Mouse (Mus musculus) right cerebral cortex, adult 2 months (tissue): ENCODE results near the gene Dnmt3a.

Experiments used
- DNase-seq, 2 experiments: peaks; one replicate each; pipeline ENCODE4 v3.0.0; 2021 to 2022; ENCODE audit warnings: low spot score in 2 of 2

Gene Dnmt3a

DNA sequence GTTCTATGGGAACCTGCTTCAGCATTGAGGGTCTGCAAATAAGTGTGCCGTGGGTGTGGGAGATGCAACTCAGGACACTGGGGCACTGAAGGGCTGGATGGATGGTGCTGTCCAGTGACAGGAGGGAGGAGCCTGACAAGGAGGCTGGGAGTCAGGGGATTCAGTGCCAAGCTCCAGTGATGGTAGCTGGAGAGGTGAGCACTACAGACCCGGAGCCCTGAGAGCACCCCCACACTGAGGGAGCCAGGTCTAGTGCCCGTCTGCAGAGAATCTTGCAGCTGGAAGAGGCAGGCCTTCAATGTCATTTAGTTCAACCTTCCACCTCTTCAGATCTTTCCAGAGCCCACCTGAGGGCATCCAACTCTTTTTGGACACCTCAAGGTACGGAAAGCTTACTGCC, at the start of gene Dnmt3a:
Gene Dnmt3a (plus strand): TSS at position 156 of the 400 bp plus-strand sequence.
- no peak for DNase-seq

DNA sequence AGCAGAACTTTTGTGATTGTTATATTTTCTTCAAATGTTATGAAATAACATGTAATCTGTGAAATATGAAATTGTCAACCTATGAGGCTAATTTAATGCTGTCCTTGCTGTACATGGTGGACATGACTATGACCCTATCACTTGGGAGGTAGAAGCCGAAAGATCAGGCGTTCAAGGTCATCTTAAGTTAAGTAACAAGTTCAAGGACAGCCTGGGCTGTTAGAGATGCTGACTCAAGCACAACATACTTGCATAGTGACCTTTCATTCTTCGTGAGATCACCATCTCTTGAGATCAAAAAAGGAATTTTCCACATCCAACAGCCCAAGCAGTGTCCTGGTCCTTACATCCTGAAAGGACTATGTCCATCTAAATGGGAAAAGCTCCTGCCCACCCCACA, 49.6 kb upstream of the Dnmt3a start:
- DNase-seq: no peak

DNA sequence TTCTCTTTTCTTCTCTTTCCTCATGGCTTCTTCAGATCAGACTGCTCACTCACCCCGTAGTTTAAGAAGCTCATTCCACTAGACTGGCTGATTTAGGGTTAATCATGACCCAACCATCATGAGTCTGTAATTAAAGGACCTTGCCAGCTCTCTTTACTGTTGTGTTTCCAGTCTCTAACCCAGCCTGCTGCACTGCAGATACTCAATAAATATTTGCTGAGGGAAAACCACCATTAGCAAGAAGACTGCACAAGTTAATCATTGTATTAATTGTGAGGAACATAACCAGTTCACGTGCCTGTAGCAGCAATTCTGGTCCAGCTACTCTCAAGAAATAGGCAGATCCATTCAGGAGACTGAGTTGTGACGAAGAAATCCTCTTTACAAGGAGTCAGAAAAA, 47.7 kb upstream of the Dnmt3a start:
- DNase-seq: no peak

DNA sequence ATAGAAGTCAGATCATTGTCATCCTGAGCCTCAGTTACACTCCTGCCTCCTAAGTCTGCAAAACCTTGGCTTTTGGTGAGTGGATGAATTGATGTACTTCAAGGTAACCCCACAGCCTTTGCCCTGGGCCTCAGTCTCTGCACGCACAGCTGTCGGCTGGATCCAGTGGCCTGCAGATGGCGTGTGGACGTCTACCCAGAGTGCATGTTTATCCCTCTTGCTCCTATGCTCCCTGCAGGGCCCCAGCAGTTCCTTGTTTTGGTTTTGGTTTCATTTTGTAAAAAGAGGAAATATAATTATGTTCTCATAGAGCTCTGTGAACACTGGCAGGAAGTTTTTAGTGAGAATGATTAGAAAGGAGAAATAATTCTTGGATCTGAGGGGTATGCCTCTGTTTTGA, 46.4 kb upstream of the Dnmt3a start:
- DNase-seq: no peak

DNA sequence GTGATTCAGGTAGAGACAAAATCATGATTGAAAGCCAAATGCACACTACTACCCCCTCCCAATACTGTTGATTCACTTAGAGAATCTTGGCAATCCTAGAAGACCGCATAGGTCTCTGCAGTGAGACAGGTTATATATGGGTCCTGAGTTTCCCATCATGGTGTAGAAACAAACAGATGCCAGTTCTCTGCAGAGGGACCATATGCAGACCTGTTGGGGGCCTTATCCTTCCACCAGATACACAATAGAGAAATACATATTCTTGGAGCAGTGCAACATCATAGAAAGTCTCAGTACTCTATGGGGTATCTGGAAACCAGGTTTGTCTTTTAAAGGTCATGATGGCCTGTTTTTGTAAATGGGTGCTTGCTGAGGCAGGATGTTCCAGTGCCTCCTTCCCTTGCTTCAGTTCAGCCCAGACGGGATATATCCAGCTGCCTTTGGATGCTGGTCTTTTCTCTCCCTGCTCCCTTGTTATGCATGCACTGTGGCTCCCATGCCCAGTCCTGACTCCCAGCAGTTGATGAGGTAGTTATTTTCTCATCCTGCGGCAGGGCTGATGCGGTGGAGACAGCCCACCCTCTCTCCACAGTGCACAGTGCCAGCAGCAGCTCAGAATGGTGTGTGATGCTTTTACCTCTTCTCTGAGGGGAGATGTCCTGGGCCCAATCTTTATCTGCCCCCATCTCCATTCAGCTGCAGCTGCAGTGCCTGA, 44.8 kb upstream of the Dnmt3a start:
- no peak for DNase-seq

DNA sequence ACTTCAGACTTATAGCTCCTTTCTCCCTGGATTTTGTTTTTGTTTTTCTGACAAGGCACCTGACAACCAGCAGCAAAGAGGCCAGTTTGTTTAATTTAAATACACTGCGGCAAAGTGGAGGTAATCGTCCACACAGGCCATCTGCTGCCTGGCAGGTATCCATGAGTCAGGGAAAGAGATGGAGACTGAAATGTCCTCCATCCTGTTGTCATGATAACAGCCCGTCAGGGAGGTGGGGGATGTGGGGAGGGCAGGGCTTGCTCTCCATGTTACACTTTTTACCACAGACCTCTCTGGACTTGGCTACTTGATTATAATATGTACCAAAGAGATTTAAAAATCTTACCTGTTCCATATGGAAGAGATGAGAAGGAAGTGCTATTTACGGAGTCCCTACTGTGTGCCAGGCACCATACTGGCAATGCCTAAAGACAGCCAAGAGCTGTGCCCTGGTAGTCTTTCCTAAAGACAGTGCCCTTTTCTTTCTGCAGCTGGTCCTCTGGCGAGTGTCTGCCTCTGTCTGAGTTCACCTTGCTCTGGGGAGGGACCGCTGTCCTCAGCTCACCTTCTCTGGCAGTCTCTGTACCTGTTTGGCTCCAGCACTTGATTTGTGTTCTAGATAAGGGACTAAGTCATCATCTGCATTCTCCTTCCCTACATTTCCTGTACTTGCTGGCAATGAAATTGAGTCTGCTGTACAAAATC, 44.1 kb upstream of the Dnmt3a start:
- DNase-seq: no peak

DNA sequence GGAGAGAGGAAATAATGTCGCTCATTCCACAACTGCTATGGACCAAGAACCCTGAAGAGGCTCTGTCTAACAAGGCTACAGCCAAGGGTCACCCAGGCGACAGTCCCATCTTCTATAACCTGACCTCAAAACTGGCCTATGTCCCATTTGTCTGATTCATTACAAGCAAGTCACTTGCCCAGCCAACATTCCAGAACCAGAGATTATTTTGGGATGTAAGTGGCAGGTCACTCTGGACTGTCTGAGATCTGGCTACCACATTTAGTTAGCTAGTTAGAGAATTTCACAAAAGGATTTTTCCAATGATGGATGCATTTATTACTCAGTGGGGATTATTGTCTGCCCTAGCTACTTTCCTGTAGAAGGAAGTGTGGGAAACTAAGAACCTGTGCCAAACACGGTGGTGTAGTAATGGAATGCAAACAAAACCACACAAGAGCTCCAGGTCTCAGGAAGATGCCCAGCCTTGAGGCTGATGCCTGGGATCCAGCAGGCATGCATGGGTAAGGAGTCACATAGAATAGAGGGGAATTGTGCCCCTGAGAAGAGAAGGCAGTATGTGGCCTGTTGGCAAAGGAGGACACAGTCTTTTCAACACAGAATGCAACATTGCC, 41.5 kb upstream of the Dnmt3a start:
- DNase-seq: no peak

DNA sequence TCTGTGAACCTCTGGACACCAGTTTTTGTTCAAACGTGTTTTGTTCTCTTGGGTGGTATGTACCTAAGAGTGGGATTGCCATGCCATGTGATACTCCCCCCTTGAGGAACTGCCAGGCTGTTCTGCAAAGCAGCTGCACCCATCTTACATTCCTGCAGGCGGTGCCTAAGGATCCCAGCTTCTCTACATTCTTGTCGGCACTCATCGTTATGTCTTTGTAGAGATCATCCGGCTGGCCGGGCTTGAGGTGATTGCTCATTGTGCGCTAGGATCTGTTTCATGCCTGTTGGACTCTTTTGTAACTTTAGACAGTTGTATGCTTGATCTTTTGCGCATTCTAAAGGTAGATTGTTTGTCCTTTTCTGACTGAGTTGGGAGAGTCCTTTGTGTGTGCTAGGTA, 38.4 kb upstream of the Dnmt3a start:
- no peak for DNase-seq

DNA sequence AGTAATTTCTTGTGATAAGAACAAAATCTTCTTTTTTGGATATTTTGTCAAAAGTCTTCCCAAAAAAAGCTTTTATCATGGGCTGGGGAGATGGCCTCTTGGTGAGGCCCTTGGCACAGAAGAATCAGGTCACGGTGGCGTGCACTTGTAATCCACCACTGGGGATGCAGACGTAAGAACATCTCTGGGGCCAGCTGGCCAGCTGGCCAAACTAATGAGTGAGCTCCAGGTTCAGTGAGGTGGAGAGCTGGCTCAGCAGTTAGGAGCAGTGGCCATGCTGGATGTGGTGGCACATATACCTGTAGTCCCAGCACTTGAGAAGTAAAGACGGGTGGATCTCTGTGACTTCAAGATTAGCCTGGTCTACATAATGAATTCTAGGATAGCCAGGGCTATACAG, 37.4 kb upstream of the Dnmt3a start:
- DNase-seq: no peak

DNA sequence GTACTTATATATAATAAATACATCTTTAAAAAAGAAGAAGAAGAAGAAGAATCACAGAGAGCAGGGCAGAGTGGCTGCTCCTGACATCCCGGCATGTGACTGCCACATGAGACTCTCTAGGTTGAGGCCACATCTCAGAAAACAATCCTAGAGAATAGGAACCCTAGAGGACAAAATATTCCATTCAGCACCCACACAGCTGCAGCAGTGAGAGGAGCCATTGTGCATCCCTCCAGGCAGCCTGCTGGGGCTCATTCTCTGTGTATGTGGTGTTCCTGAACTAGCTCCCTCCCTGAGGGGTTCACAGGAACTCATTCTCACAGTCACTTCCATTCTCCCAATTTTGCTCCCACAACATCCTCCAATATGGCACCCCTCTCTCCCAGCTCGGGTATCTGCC, 35.3 kb upstream of the Dnmt3a start:
- no peak for DNase-seq

DNA sequence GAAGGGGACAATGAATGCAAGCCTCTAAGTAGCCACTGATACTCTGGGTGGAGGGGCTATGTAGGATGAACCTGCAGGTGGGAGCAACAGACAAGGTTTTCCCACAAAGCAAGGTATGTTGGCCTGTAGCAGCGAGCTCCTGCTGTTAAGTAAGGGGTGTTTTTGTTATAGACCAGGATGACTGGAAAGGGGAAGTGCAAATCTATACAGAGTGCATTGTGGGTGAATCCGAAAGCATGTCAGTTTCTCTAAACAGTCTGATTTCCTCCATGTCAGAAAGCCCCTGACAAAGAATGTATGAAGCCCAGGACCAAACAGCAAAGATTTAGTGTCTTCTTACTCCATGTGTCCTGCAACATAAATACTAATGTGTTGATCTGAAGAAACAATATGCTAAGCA, 34.7 kb upstream of the Dnmt3a start:
- DNase-seq: no peak

DNA sequence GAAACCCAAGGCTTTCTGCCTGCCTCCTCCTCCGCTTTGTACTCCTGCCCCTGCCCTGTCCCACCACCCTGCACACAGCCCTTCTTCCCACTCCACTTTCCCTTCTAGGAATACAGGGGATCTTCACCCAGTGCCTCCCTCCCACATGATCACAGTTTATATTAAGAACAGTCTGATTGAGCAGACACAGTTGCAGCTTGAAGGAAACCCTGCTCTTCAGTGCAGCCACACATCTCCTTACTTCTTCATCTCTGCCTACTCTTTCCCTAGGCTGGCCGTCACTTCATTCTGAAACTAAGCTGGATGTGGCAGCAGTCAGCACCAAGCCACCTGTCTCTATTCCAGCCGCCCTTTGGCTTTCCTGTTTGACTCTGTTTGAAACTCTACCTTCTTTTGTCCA, 32.2 kb upstream of the Dnmt3a start:
- DNase-seq: peak in 1 of 2 experiments; percentile 65

DNA sequence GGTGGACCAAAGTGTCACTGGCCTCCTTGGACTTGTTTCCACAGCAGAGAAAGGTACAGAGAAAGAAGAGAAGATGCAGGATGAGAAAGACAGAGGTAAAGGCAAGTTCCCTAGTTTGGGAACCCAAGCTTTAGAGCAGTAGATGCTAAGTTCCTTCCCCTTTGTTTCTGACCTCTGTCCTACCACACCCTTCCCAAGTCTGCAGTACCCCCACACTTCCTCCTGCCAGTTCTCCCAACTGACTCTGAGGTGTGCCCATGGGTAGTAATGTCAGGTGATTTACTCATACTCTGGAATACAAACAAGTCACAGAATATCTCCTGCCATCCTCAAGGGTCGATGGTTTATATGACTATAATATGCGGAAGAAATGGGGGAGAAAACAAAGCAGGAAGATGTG, 29.8 kb upstream of the Dnmt3a start:
- no peak for DNase-seq

DNA sequence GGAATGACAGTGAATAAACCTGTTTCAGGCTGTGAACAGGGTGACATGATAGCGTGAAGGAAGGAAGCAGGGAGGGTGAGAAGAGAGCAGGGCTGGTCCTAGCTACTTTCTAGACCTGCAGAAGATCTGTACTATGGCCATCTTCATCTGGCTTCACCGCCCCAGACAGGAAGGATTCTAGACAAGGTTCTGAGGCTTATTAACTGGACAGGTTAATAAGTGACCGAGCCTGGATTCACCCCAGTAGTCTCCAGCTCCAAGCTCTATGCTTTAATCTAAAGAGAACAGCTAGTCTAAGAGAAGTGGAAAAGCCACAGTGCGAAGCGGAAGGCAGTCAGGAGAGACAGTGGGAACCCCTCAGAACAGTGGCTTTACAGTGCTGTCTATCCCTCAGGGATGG, 28.1 kb upstream of the Dnmt3a start:
- no peak for DNase-seq

DNA sequence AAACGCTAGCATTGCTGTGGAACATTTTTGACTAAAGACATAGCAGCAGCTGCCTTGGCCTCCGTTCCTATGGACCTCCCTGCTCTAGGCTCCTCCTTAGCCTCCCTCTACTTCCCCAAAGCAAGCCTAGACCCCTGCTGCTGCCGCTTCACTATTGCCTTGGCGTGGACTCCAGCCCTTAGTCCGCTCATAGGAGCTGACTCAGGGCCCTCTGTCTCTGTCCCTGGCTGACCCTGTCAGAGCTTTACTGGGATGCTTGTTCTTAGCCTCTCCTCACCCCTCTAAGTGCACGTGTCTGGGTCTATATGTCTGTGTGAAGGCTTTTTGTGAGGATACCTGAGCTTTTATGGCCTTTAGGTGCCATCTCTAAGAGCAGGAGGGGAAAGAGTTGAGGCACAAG, 27.5 kb upstream of the Dnmt3a start:
- DNase-seq: no peak

DNA sequence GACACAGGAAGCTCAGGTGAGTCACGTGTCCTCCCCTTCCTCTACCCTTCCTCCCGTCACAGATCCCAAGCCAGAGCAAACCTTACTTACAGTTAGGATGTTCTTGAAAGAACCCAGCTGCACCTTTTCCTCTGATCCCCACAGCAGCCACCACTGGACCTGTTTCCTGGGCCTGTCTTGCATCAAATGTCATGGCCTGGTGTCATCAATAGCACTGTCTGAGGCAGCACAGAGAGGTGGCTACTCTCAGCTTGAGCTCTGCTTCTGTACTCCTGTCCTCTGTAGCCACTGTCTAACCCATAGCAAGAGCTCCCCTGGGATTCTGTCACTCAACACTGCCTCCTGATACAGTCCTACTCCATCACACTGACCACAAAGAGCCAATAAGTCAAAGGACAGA, 26.2 kb upstream of the Dnmt3a start:
- DNase-seq: no peak

DNA sequence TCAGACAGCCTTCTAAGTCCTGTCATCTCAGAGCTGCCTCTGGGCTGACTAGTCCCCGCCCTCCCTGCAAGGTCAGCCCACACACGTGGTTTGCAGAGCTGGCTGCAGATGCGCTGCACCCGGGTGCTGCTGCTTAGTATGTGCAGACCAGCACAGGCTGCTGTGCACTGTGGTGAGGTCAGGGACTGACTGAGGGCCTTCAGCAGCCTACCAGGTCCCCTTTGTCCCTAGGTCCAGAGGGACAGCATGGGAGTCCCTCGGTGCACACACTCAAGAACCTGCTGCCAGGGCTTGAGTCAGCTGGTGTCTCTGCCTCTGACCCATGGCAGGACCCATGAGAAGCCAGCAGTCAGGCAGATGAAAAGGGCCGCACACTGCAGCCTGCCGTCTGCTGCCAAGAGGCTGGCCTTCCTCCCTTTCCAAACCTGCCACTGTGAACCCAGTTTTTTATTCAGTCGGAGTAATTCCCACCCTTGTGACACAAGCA, 25.4 kb upstream of the Dnmt3a start:
- DNase-seq: no peak

DNA sequence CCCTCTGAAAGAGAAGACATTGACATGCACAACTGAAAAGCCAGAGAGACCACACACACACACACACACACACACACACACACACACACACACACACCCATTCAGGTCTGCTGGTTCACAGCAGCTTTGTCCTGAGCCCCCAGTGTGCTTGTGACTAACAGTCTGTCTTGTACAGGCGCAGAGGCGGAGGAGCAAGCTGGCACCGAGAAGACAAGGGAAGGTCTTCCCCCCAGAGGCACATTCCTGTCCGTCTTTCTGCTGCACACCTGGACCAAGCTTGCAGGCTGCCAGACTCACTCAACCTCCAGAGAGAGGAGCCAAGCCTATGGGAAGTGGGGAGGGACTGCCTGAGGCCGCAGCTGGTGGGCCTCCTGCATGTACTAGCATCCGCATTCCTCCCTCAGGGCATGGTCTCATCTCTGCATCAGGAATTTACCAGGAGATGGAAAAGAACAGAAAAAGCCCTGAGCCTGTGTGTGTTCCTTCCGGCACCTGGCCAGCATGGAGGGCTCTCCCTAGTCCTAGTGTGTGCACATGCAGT, 24.8 kb upstream of the Dnmt3a start:
- no peak for DNase-seq

DNA sequence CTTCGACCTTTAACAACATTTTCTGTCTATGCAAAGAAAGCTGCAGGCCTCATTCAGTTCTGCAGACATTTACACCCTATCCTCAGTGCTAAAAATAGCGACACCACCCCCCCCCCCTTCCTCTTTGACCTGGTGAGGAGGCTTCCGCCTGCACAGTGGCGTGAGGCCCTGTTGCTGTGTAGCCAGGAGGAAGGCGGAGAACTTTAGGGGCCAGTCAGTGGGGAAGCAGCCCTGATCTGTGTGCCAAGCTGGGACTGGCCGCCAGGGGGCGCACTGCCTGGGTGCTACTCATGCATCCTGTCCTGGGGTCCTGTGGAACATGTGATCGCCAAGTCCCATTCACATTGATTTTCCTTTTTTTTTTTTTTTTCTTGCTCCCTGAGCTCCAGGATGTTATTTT, 24.3 kb upstream of the Dnmt3a start:
- DNase-seq: peak; percentile 79 to 81

DNA sequence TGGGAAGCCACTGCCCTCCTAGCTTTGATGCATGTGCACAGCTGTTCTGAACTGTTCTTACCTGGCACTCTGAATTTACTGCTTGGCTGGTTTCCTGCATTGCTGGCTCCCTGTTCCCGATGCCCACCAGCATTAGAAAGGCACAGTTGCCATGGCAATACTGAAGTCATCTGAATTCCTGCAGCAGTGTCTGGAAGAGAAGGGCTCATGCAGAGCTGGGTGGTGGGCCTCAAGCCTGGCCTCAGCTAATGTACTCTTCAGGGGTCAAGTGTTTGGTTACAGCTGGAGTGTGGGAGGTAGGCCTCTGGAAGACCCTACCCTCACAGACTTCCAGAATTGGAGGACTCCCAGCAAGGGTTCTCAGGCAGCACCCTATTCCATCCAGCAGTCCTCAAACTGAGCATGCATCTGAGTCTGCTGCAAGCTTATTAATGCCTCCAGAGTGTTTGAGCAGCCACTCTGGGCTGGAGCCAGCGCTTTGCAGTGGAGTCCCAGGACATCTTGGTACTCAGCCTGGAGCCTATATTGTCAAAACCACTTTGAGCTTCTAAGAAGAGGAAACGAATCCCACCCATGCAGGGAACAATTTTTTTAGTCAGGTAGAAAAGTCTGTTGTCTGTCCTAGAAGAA, 22.5 kb upstream of the Dnmt3a start:
- no peak for DNase-seq

DNA sequence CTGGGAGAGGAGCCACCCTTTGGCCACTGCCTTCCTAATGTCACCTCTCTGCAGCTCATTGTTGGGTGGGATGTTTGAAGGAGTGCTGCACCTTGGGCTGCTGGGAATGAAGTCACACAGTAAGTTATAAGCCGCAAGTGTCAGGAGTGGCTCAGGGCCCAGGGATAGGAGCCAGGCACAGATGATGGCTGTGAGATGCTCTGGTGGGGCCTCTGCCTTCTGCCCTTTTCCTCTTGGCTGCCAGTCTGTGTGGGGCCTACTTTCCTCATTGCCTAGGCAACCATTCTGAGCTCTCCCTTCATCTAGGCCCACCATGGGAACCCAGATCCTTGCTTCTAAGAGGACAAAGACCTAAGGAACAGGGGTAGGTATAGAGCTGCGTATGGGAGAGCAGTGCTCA, 21.5 kb upstream of the Dnmt3a start:
- DNase-seq: no peak

DNA sequence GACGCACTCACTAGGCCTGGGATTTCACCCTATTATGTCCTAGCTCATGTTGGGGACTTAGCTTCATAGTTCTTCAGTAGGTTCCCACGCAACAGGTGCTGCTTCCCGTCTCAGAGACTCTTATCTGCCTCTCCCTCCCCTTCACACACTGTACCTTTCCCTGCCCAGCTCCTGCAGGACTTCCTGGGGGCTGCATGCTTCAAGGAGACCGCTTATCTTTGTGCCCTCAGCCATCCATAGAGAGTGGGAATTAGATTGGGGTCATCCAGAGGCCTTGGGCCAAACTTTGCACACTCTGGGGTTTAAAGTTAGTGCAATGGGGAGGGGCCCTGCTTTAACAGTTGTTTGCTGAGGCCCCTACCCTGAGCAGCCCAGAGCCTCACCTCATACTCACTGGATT, 21.1 kb upstream of the Dnmt3a start:
- DNase-seq: no peak
